Mouse (Mus musculus): ENCODE measurements around the gene Stx5a.

- no peak for TF ChIP-seq CTCF (conservative IDR thresholded peaks at IDR 0.05; ENCODE audit: low read length)
- TF ChIP-seq POU5F1 (IDR thresholded peaks at IDR 0.05; ENCODE audit: borderline replicate concordance, low read length): no peak
- no peak for TF ChIP-seq NANOG (IDR thresholded peaks at IDR 0.05; ENCODE audit: borderline replicate concordance, low read length)
Observed at GRCm38 (mm10) chr19:8725081-8725613, 16.1 kb upstream of the Stx5a start.

All from E14TG2a.4 (cell line).